Mouse (Mus musculus) heart, adult 2 months (tissue): Measurements from ENCODE around the gene Slc47a2. TPM values are rescaled to one million over a fixed set of nuclear protein-coding genes. Genes with fewer than 3 reads are reported as not detected.

Source experiments
- DNase-seq, 2 experiments: peaks; one replicate each; pipeline ENCODE4 v3.0.0; 2021
- H3K27ac ChIP-seq: fragments of 200-600 bp; 2 replicates; pipeline ENCODE4 v1.8.1; 2022
- H3K27me3 ChIP-seq: fragments of 200-500 bp; 2 replicates; pipeline ENCODE4 v1.6.1; 2012; ENCODE audit warnings: mild to moderate bottlenecking, low read length, inconsistent platforms, mixed read lengths; ENCODE audit not compliant: control insufficient read depth, insufficient read depth
- H3K36me3 ChIP-seq: fragments of 200-500 bp; 2 replicates; pipeline ENCODE4 v1.6.1; 2012; ENCODE audit warnings: low read length, inconsistent platforms; ENCODE audit not compliant: control insufficient read depth, insufficient read depth
- H3K4me1 ChIP-seq: fragments of 200-500 bp; 2 replicates; pipeline ENCODE4 v1.6.1; 2011; ENCODE audit warnings: low read length; ENCODE audit not compliant: control insufficient read depth, insufficient read depth
- H3K4me3 ChIP-seq: fragments of 200-600 bp; 2 replicates; pipeline ENCODE4 v1.8.1; 2022
- H3K79me2 ChIP-seq: fragments of 200-500 bp; replicated peaks from 2 replicates; pipeline ENCODE4 v1.6.1; 2012; ENCODE audit warnings: mild to moderate bottlenecking, inconsistent platforms, low read length, moderate library complexity, mixed read lengths; ENCODE audit not compliant: control insufficient read depth, insufficient read depth
- H3K9ac ChIP-seq: fragments of 200-500 bp; 2 replicates; pipeline ENCODE4 v1.6.1; 2012; ENCODE audit warnings: low read depth, mild to moderate bottlenecking, control low read depth, inconsistent platforms, low read length, mixed read lengths
- CTCF ChIP-seq: fragments of 200-600 bp; IDR thresholded peaks from 2 replicates; pipeline ENCODE4 v1.8.1; 2022; ENCODE audit warnings: antibody characterized with exemption, mild to moderate bottlenecking, moderate library complexity
- EP300 ChIP-seq: fragments of 200-500 bp; IDR thresholded peaks from 2 replicates; pipeline ENCODE4 v1.6.1; 2011; ENCODE audit warnings: low read depth, low read length, control low read depth; ENCODE audit not compliant: insufficient read depth
- POLR2A ChIP-seq: fragments of 200-500 bp; IDR thresholded peaks from 2 replicates; pipeline ENCODE4 v1.6.1; 2011; ENCODE audit warnings: mild to moderate bottlenecking, low read depth, low read length, control low read depth; ENCODE audit not compliant: insufficient read depth
- WGBS: fragments of 180-500 bp; shearing (Covaris S2); methylation state at CpG from one replicate; pipeline ENCODE4 v1.1.7; 2018; 5-methylcytosine and 5-hydroxymethylcytosine counted together
- intact Hi-C: fragments of 180-260 bp; cut with DNase I; formaldehyde crosslinking; loops from one replicate; pipeline ENCODE4 v1.15.1; 2025
- polyA plus RNA-seq: library from polyadenylated mRNA; depleted of rRNA; stranded (reverse); fragments of >200 nt; gene quantifications from 2 replicates; pipeline ENCODE4 v1.2.3, GENCODE M21; 2012
- total RNA-seq, 2 experiments: library from RNA; stranded (reverse); gene quantifications; 2 replicates each; pipeline ENCODE4 v1.2.3; 2021

Slc47a2 gene
- total and polyA plus RNA-seq, 3 experiments = 0.04 TPM; not detected in 2

GRCm38 (mm10) chr11:61340374-61340773 lies 2.3 kb downstream of the Slc47a2 start:
- 66% methylated on average over 4 of the region's 4 CpGs for WGBS
- Histone ChIP-seq H3K27me3 (peaks cover 2% of the 10 kb centered on the region; the same call in 1 of the 2 replicates), H3K4me3 (no peak overlapping the region)

GRCm38 (mm10) chr11:61337586-61337985 lies 5.1 kb downstream of the Slc47a2 start:
- Histone ChIP-seq H3K27ac (no peak overlapping the region), H3K4me3 (no peak overlapping the region), H3K79me2 (no peaks in the 10 kb centered on the region), H3K9ac (no peak overlapping the region), H3K27me3 (peaks cover 2% of the 10 kb centered on the region; the same call in 1 of the 2 replicates), H3K4me1 (no peaks in the 10 kb centered on the region), H3K36me3 (no peaks in the 10 kb centered on the region)
- WGBS = 80% methylated on average over 10 of the region's 10 CpGs
- intact Hi-C loops = loop anchor here (1.0 to 5.0 kb wide), 2 partner anchors 106 to 145 kb away; no protein-coding TSS in a partner anchor
- DNase-seq = no peak
- TF ChIP-seq POLR2A (no peak), CTCF (peak; percentile 59)

More at GRCm38 (mm10) chr11:61340374-61340773, 2.3 kb downstream of the Slc47a2 start:
- no peak overlapping the region for H3K9ac ChIP-seq
- H3K4me1 ChIP-seq = no peaks in the 10 kb centered on the region
- TF ChIP-seq CTCF (no peak), EP300 (no peak), POLR2A (no peak)
- no peak overlapping the region for H3K27ac ChIP-seq
- H3K36me3 ChIP-seq = no peaks in the 10 kb centered on the region
- DNase-seq = no peak
- intact Hi-C loops = loop anchor here (10.0 kb wide), 1 partner anchor 374 kb away; no protein-coding TSS in a partner anchor
- no peaks in the 10 kb centered on the region for H3K79me2 ChIP-seq

GRCm38 (mm10) chr11:61320904-61321687 lies 21.6 kb downstream of the Slc47a2 start:
- Histone ChIP-seq H3K79me2 (no peaks in the 10 kb centered on the region), H3K36me3 (no peaks in the 10 kb centered on the region), H3K9ac (no peak overlapping the region), H3K4me1 (peaks cover 2% of the 10 kb centered on the region; the same call in 1 of the 2 replicates), H3K27me3 (no peaks in the 10 kb centered on the region), H3K4me3 (no peak overlapping the region), H3K27ac (no peak overlapping the region)
- TF ChIP-seq POLR2A (no peak), CTCF (no peak), EP300 (no peak)
- intact Hi-C loops = no loop called here
- WGBS = 32% methylated on average over 10 of the region's 10 CpGs
- no peak for DNase-seq

GRCm38 (mm10) chr11:61319923-61320567 lies 22.6 kb downstream of the Slc47a2 start:
- no peak for DNase-seq
- TF ChIP-seq CTCF = no peak
- no peak for TF ChIP-seq EP300
- no peak for TF ChIP-seq POLR2A

GRCm38 (mm10) chr11:61319233-61319922 lies 23.3 kb downstream of the Slc47a2 start:
- peak overlapping the region; percentile 34 for H3K27ac ChIP-seq
- peak in 1 of 2 experiments; percentile 45 for DNase-seq

More at GRCm38 (mm10) chr11:61319923-61320567, 22.6 kb downstream of the Slc47a2 start:
- Histone ChIP-seq H3K27me3 (no peaks in the 10 kb centered on the region), H3K79me2 (no peaks in the 10 kb centered on the region), H3K36me3 (no peaks in the 10 kb centered on the region), H3K9ac (no peak overlapping the region), H3K4me3 (no peak overlapping the region), H3K4me1 (peaks cover 2% of the 10 kb centered on the region; the same call in 1 of the 2 replicates), H3K27ac (peak overlapping the region; percentile 34)
- intact Hi-C loops = no loop called here
- WGBS = 46% methylated on average over 3 of the region's 3 CpGs

More at GRCm38 (mm10) chr11:61319233-61319922, 23.3 kb downstream of the Slc47a2 start:
- no peaks in the 10 kb centered on the region for H3K79me2 ChIP-seq
- H3K4me1 ChIP-seq = peaks cover 2% of the 10 kb centered on the region; the same call in 1 of the 2 replicates
- no peaks in the 10 kb centered on the region for H3K27me3 ChIP-seq
- intact Hi-C loops = no loop called here
- H3K36me3 ChIP-seq = no peaks in the 10 kb centered on the region
- TF ChIP-seq EP300 = 0 out of 2 replicates have a peak, but pooled peaks have one; percentile 59
- TF ChIP-seq POLR2A = no peak
- H3K4me3 ChIP-seq = no peak overlapping the region
- 44% methylated on average over 12 of the region's 12 CpGs for WGBS
- H3K9ac ChIP-seq = no peak overlapping the region
